Mouse (Mus musculus) gastrocnemius, adult 8-10 months (tissue): ENCODE results near the gene Prss57. TPM values are rescaled to one million over a fixed set of nuclear protein-coding genes. Genes with fewer than 3 reads are reported as not detected.
A peak's percentile ranks its signal among the peaks of the same experiment; 100 is the strongest.

ENCODE experiments used
- DNase-seq, 2 experiments: peaks; one replicate each; pipeline ENCODE4 v3.0.0; 2022; ENCODE audit warnings: low spot score in 2 of 2
- total RNA-seq, 4 experiments: library from RNA; stranded (reverse); gene quantifications; 2 replicates each; pipeline ENCODE4 v1.2.4; 2022

Gene Prss57
- not detected for total RNA-seq

- DNase-seq, result no peak
These were observed at the start of gene Prss57 for GRCm38 (mm10) chr10:79790861-79791260. TSS of gene Prss57 (minus strand) at chr10:79790961.

- no peak for DNase-seq
These were observed 49.3 kb upstream of the Prss57 start for GRCm38 (mm10) chr10:79840091-79840490.

GRCm38 (mm10) chr10:79838151-79838550, 47.4 kb upstream of the Prss57 start:
- no peak for DNase-seq

- no peak for DNase-seq
These were observed 46.2 kb upstream of the Prss57 start for GRCm38 (mm10) chr10:79836918-79837317.

GRCm38 (mm10) chr10:79834769-79835398, 44.1 kb upstream of the Prss57 start:
- no peak for DNase-seq

GRCm38 (mm10) chr10:79832786-79833181, 42.0 kb upstream of the Prss57 start:
- DNase-seq, result no peak

- DNase-seq, result no peak
These were observed 41.4 kb upstream of the Prss57 start for GRCm38 (mm10) chr10:79832026-79832785.

GRCm38 (mm10) chr10:79831583-79831982, 40.8 kb upstream of the Prss57 start:
- DNase-seq, result no peak

- no peak for DNase-seq
These were observed 33.7 kb upstream of the Prss57 start for GRCm38 (mm10) chr10:79824413-79824812.

GRCm38 (mm10) chr10:79823011-79823410, 32.2 kb upstream of the Prss57 start:
- no peak for DNase-seq

GRCm38 (mm10) chr10:79822372-79822771, 31.6 kb upstream of the Prss57 start:
- no peak for DNase-seq

GRCm38 (mm10) chr10:79821731-79822130, 31.0 kb upstream of the Prss57 start:
- DNase-seq, result no peak

- no peak for DNase-seq
These were observed 30.0 kb upstream of the Prss57 start, which contains the start of gene Misp for GRCm38 (mm10) chr10:79820782-79821181. TSS of gene Misp (plus strand) at chr10:79820989.

GRCm38 (mm10) chr10:79820277-79820676, 29.5 kb upstream of the Prss57 start:
- DNase-seq, result no peak

GRCm38 (mm10) chr10:79819606-79820005, 28.8 kb upstream of the Prss57 start:
- no peak for DNase-seq

- DNase-seq, result no peak
These were observed 27.5 kb upstream of the Prss57 start for GRCm38 (mm10) chr10:79818225-79818624.

GRCm38 (mm10) chr10:79817111-79817510, 26.4 kb upstream of the Prss57 start:
- DNase-seq, result no peak

- no peak for DNase-seq
These were observed 25.1 kb upstream of the Prss57 start for GRCm38 (mm10) chr10:79815671-79816494.

GRCm38 (mm10) chr10:79814271-79814842, 23.6 kb upstream of the Prss57 start:
- no peak for DNase-seq

GRCm38 (mm10) chr10:79811736-79812637, 21.2 kb upstream of the Prss57 start:
- DNase-seq, result peak; percentile 57 to 65

GRCm38 (mm10) chr10:79808728-79809127, 18.0 kb upstream of the Prss57 start:
- DNase-seq, result no peak
